Mouse (Mus musculus) cortical plate, adult 2 months (tissue): Measurements from ENCODE around the gene Opn1mw. TPM values are rescaled to one million over a fixed set of nuclear protein-coding genes. Genes with fewer than 3 reads are reported as not detected.
"Not testable (repeated sequence)": the region's sequence is repeated elsewhere in the genome, so short reads cannot be mapped to it uniquely, and the experiment has no call there.

Experiments used
- H3K27ac ChIP-seq: fragments of 200-500 bp; 2 replicates; pipeline ENCODE4 v1.5.1; 2012; ENCODE audit warnings: low read length, control low read depth, inconsistent platforms; ENCODE audit not compliant: insufficient read depth
- H3K4me1 ChIP-seq: fragments of 200-500 bp; 2 replicates; pipeline ENCODE4 v1.6.1; 2011; ENCODE audit warnings: low read length; ENCODE audit not compliant: control insufficient read depth, insufficient read depth
- H3K4me3 ChIP-seq: fragments of 200-500 bp; 2 replicates; pipeline ENCODE4 v1.5.1; 2011; ENCODE audit warnings: mild to moderate bottlenecking, low read length, control low read depth; ENCODE audit not compliant: insufficient read depth
- CTCF ChIP-seq: fragments of 200-500 bp; IDR thresholded peaks from 2 replicates; pipeline ENCODE4 v1.5.1; 2011; ENCODE audit warnings: mild to moderate bottlenecking, control low read depth, low read length; ENCODE audit not compliant: insufficient read depth; ENCODE audit errors: extremely low read depth
- POLR2A ChIP-seq: fragments of 200-500 bp; IDR thresholded peaks from 2 replicates; pipeline ENCODE4 v1.6.1; 2011; ENCODE audit warnings: mild to moderate bottlenecking, low read length, control low read depth; ENCODE audit not compliant: insufficient read depth; ENCODE audit errors: extremely low read depth
- polyA plus RNA-seq: library from polyadenylated mRNA; depleted of rRNA; stranded (reverse); fragments of >200 nt; gene quantifications from 2 replicates; pipeline ENCODE4 v1.2.3, GENCODE M21; 2012; rRNA removed

Opn1mw gene
- polyA plus RNA-seq, 1 experiment: 0.38 TPM

- TF ChIP-seq POLR2A (no peak), CTCF (no peak)
These were observed 2.3 kb upstream of the Opn1mw start for GRCm38 (mm10) chrX:74124975-74125374.

GRCm38 (mm10) chrX:74135263-74135662 lies 8.0 kb downstream of the Opn1mw start, which contains the start of gene Mecp2:
Mecp2 (minus strand) TSS chrX:74135363.
- not testable (repeated sequence) for H3K27ac ChIP-seq, H3K4me3 ChIP-seq, H3K4me1 ChIP-seq

More at GRCm38 (mm10) chrX:74124975-74125374, 2.3 kb upstream of the Opn1mw start:
- no peaks in the 10 kb centered on the region for H3K4me1 ChIP-seq
- no peak overlapping the region for H3K27ac ChIP-seq
- no peak overlapping the region for H3K4me3 ChIP-seq

GRCm38 (mm10) chrX:74167738-74168137 lies 40.5 kb downstream of the Opn1mw start, which contains the start of gene Tex28:
Tex28 (minus strand) TSS chrX:74167838.
- Histone ChIP-seq H3K4me3 (no peak within 1 kb of the TSS), H3K27ac (no peak within 1 kb of the TSS), H3K4me1 (no peaks in the 10 kb centered on the region)
- TF ChIP-seq POLR2A (no peak), CTCF (no peak)

- Histone ChIP-seq H3K4me3 (no peak within 1 kb of the TSS), H3K27ac (no peak within 1 kb of the TSS), H3K4me1 (no peaks in the 10 kb centered on the region)
- TF ChIP-seq POLR2A: no peak
- TF ChIP-seq CTCF: no peak
These were observed 49.7 kb downstream of the Opn1mw start, which contains the start of gene Tktl1 for GRCm38 (mm10) chrX:74176959-74177358. Tktl1 (plus strand) TSS chrX:74177259.

Other genes starting within 250 kb of the Opn1mw start
- not detected in 2 replicates for gene Avpr2, start 235.4 kb upstream of the Opn1mw start, polyA plus RNA-seq
- 91.8 and 97.1 TPM in 2 replicates for gene L1cam, start 231.4 kb upstream of the Opn1mw start, polyA plus RNA-seq
- gene Arhgap4, start 205.6 kb upstream of the Opn1mw start, polyA plus RNA-seq: 6.5 and 7.9 TPM in 2 replicates
- 74.5 and 80.4 TPM in 2 replicates for gene Naa10, start 205.5 kb upstream of the Opn1mw start, polyA plus RNA-seq
- 6.7 and 8.7 TPM in 2 replicates for gene Renbp, start 196.6 kb upstream of the Opn1mw start, polyA plus RNA-seq
- gene Hcfc1, start 161.1 kb upstream of the Opn1mw start, polyA plus RNA-seq: 33.1 and 33.3 TPM in 2 replicates
- gene Irak1, start 103.5 kb upstream of the Opn1mw start, polyA plus RNA-seq: 80.8 and 94.9 TPM in 2 replicates
- 28.6 and 29.4 TPM in 2 replicates for gene Mecp2, start 7.9 kb downstream of the Opn1mw start, polyA plus RNA-seq
- not detected in 2 replicates for gene Tex28, start 40.4 kb downstream of the Opn1mw start, polyA plus RNA-seq
- gene Tktl1, start 49.8 kb downstream of the Opn1mw start, polyA plus RNA-seq: 0.04 and 0.09 TPM in 2 replicates
- 157 and 175 TPM in 2 replicates for gene Flna, start 122.4 kb downstream of the Opn1mw start, polyA plus RNA-seq
- 41.9 and 43.6 TPM in 2 replicates for gene Emd, start 127.2 kb downstream of the Opn1mw start, polyA plus RNA-seq
- 770 and 800 TPM in 2 replicates for gene Rpl10, start 143.3 kb downstream of the Opn1mw start, polyA plus RNA-seq
- gene Taz, start 154.4 kb downstream of the Opn1mw start, polyA plus RNA-seq: 83.0 and 101 TPM in 2 replicates
- gene Dnase1l1, start 154.9 kb downstream of the Opn1mw start, polyA plus RNA-seq: 5.3 TPM in 2 replicates
- gene Atp6ap1, start 169.6 kb downstream of the Opn1mw start, polyA plus RNA-seq: 477 and 483 TPM in 2 replicates
- gene Gdi1, start 177.5 kb downstream of the Opn1mw start, polyA plus RNA-seq: 792 and 862 TPM in 2 replicates
- gene Fam50a, start 185.6 kb downstream of the Opn1mw start, polyA plus RNA-seq: 41.0 and 51.5 TPM in 2 replicates
- gene Plxna3, start 201.6 kb downstream of the Opn1mw start, polyA plus RNA-seq: 39.9 and 44.7 TPM in 2 replicates
- 51.6 and 54.4 TPM in 2 replicates for gene Lage3, start 226.2 kb downstream of the Opn1mw start, polyA plus RNA-seq
- 82.9 and 83.8 TPM in 2 replicates for gene Ubl4a, start 245.8 kb downstream of the Opn1mw start, polyA plus RNA-seq
- gene Slc10a3, start 245.9 kb downstream of the Opn1mw start, polyA plus RNA-seq: 4.2 and 5.2 TPM in 2 replicates